Mouse (Mus musculus): ENCODE results near the gene Mixl1.

Mixl1 gene

DNA sequence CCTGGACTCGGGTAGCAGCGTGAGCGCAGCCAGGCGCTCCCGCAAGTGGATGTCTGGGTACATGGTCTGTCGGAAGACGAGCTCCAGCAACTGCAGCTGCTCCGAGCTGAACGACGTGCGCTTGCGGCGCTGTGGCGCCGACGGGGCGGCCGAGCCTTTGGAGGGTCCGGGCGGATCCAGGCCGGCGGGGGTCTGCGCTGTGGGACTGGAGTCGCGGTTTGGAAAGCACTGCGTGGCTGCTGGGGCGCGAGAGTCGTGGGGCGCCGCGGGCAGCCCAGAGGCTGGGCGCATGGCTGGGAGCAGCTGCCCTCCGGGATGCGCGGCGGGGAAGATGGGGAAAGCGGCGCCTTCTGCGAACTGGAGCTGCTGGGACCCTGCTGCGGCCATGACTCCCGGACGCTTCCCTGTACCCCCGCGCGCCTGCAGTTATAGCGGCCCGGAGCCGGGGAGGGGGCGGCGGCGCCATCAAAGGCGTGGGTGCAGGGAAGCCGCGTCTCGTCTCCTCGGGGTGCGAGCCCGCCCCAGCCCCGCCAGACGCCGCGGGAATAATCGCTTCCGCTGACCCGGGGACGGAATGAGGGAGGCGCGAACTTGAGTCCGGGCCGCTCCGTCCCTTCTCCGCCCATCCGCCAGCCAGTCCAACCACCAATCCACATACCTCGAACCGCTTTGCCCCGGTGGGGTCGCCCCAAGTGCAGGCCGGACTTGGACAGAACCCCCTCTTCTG is at the start of gene Mixl1:
Gene Mixl1 (minus strand): TSS at position 409 of the 727 bp plus-strand sequence.
- peak; percentile 17 for DNase-seq (ENCODE audit: low read depth, low spot score)

DNA sequence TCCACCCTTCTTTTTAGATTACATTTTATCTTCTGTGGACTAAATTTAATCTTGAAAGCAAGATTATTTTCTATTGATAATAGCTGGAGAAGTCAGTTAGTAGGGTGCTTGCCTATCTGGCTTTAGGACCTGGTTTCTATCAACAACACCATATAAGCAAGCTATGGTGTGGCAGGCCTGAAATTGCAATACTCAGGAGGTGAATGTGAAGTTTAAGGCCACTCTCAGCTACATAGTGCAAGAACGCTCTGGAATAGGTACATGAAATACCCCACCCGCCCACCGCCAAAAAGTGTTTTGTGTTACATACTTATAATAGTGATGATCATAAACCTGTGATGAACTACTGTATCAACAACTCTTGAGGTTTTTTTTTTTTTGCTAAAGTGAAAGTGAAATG is 32.4 kb upstream of the Mixl1 start:
- DNase-seq (ENCODE audit: low read depth, low spot score): no peak

DNA sequence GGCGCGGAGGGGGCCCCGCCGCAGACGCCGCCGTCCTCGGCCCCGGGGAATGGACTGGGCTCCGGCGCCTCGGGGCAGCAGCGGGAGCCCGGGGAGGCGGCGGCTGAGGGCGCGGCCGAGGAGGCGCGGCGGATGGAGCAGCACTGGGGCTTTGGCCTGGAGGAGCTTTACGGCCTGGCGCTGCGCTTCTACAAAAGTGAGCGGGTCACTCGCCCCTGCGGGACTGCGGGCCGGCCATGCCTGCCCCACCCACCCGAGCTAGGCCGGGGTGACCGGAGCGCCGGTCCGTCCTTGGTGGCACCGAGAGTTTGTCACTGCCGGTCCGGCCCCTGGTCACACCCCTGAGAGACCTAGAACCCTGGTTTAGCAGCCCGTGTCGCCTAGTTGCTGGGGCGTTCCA is 29.3 kb upstream of the Mixl1 start:
- DNase-seq (ENCODE audit: low read depth, low spot score): no peak

DNA sequence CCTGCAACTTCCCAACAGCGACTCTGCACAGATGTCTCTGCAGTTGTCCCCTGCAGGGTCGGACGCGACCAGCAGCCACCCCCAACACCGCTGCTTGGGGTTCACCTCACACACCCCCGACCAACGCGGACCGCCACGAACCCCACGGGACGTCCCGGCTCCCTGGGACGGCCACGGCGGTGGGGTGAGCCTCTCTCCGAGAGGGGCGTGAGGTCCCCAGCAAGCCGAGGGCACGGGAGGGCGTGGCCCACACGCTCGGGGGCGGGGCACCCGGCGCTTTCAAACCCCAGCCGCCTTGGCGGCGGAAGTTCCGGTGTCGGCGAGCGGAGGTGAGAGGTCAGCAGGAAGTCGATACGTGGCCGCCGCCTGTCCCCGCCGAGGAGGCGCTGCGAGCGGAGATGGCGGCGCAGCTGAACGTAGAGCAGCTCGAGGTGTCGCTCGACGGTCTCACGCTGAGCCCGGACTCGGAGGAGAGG is 28.9 kb upstream of the Mixl1 start, which contains the start of gene Acbd3:
Gene Acbd3 (plus strand): TSS at position 340 of the 476 bp plus-strand sequence.
- peak; percentile 93 for DNase-seq (ENCODE audit: low read depth, low spot score)

DNA sequence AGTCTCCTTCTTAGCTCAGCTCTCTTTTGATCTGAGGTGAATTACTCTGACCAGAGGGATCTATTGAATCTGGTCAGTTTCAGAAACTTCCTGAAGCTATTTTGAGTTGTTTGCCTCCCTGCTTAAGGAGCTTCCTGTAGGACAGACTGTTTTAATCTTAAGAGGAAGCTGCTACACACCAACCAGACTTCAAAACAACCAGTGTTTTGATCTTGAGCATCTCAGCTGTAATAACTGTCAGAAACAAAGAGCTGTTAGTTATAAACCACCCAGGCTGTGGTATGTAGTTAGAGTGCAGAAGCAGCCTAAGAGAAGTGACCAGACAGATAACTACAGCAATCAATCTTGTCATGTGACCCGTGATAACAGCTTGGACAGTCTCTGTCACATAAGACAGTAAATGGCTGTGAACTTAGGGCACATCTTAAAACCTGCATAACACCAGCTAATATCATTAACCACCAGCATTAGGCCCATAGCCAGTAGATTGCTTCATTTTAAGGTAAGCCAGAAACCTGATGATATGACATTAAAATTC is 26.9 kb upstream of the Mixl1 start:
- no peak for DNase-seq (ENCODE audit: low read depth, low spot score)

DNA sequence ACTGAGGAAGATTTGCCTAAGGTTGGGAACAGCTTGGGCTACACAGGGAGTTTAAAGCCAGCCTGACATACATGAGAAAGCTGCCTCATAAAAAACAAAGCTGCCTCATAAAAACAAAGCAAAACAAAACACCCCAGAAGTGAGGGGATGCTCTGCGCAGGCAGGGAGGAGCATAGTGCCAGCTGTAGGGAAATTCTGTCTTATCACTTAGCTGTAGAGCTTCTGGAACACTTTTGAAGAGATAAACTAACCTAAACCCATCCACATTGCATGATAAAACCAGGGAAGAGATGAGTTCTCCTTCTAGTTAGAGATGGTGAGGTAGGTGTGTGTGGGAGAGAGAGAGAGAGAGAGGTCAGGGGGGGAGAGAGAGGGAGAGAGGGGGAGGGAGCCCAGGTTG is 25.8 kb upstream of the Mixl1 start:
- no peak for DNase-seq (ENCODE audit: low read depth, low spot score)

DNA sequence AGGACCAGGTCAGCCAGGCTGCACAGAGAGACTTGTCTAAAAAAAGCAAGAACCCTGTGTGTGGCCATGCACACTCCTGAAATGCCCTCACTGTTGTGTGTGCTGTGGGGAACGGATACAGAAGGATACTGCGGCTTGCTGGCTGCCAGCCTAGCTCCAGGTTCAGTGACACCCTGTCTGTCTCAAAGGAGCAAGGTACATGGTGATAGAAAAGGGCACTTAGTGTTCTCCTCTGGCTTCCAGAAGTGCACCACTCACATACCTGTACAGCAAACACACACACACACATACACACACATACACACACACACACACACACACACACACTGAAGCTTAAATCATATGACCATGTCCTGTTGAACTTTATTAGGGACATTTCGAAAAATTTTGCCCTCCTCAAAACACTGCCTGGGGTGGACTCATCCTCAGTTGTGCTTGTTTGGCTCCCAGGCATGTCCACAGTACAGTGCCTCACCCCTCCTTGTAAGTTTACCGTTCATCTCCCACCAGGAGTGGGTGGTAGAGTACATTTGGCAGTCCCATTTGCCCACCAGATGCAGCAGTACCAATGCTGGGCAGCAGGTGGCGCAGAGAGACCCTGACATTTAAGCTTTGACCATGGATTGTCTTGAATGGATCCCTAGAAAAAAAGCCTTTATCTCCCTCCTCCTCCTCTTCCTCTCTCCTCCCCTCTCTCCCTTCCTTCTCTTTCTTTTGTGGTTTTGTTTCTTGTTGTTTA is 23.3 kb upstream of the Mixl1 start:
- peak; percentile 66 for DNase-seq (ENCODE audit: low read depth, low spot score)

DNA sequence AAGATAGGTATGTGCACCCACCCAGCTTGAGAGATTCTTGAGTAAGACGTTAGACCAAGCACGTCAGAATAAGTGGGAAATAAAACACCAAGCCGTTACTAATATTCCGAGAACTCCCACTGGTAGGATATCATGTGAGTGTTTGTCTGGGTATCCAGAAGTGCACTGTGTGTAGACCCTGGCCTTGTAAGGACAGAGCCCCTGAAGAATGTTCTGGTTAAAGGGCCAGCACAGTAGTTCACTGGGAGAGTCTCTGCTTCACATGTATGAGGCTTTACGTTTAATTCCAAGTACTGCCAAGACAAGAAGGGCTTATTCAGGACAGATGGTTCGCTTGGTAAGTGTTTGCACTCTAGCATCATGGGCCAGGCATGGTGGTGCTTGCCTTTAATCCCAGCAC is 22.6 kb upstream of the Mixl1 start:
- no peak for DNase-seq (ENCODE audit: low read depth, low spot score)

DNA sequence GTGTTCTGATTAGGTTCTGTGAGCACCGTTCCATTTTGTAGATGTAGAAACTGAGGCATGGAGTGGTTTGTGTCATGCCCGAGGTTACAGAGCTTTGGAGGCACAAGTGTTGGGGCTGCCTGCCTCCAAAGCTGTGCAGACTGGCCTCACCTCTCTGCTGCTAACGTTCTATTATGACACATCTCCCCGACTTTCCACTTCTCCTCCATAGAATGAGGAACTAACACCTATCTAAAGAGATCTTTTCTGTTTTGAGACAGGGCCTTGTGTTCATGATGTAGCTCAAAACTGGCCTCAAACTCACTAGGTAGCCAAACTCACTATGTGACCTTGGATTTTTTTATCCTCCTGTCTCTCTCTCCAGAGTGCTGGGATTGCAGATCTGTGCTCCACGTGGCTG is 21.9 kb upstream of the Mixl1 start:
- DNase-seq (ENCODE audit: low read depth, low spot score): no peak

DNA sequence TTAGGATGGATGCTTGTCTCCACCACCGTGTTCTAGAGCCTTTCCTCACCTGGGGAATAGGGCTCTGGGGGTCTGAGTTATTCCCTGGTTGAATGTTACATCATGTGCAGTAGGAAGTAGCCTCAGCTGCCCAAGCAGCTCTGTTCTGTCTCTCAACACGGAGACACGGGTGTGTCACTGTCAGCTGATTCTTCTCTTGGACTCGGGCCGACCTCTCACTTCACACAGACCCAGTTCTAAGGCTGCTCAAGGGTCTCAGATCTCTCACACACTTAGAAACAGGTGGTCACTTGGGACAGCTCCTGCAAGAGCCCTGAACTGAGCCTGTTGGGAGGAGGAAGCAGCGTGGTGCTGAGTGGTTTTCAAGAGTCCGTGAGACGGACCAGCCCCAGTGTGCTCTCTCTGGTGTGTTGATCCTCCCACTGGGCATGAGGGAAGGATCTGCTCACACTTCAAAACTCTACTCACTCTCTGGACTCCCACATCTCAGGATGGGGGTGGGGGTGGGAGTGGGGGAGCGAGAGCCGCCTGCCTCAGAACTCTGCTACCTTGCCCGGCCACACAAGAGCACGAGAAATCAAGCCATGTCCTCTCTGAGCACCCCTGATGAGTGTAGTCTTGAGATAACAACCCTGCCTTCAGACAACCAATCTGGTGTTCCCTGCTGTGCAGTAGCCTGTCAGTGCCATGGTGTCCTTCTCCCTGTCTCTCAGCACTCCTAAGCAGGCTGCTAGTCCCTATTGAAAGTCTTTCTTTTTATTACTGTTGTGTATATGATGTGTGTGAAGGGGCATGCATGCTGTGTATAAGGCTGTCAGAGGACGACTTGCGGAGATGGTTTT is 12.3 kb upstream of the Mixl1 start:
- no peak for DNase-seq (ENCODE audit: low read depth, low spot score)

DNA sequence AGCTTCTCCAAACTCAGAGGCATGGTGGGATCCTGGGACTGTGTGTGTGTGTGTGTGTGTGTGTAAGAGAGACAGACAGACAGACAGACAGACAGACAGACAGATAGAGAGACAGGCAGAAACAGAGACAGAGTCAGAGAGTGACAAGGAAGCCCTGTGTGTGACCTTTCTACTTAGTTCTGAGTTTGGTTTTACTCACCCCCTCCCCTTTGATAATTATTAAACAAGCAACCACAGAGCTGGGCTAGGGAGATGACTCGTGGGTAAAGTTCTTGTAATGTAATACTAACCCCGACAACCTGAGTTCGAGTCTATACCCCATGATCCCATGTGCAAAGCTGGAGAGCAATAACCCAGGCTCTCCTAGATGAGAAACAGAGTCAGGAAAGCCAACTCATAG is 11.0 kb upstream of the Mixl1 start:
- no peak for DNase-seq (ENCODE audit: low read depth, low spot score)

DNA sequence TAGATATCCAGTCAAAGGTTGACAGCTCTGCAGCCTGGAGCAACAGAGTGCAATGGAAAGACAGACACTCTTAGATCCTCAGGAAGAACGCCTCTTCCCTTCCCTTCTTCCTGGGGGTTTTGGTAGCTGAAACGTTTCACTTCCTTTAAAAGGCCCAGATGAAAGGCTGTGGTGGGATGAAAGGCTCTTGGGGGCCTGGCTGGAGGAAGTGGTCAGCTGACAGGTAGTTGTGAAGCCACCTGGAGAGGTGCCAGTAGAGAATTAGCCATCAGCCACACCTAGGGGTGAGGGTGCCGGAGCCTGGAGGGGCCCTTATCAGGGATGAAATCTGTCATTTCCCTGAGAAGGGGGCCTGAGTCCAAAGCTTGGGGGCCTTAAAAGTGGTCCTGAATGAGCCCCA is 10.5 kb upstream of the Mixl1 start:
- DNase-seq (ENCODE audit: low read depth, low spot score): no peak

DNA sequence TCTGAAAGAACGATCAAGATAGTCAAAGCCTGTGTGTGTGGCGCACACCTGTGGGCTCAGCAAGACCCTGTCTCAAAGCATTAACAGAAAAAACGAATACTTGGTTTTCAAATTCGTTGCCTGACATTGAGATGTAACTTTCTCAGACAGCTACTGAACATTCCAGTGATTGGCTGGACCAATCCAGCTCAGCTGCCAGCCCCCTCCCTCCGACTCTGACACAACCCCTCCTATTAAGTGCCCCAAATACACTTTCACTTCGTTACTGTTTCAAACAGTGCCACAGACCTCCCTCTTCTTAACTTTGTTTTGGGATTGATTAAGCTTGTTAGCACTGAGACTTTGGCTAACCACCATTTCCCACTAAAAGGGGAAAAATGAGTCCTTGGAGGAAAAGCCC is 6.6 kb upstream of the Mixl1 start:
- DNase-seq (ENCODE audit: low read depth, low spot score): no peak

DNA sequence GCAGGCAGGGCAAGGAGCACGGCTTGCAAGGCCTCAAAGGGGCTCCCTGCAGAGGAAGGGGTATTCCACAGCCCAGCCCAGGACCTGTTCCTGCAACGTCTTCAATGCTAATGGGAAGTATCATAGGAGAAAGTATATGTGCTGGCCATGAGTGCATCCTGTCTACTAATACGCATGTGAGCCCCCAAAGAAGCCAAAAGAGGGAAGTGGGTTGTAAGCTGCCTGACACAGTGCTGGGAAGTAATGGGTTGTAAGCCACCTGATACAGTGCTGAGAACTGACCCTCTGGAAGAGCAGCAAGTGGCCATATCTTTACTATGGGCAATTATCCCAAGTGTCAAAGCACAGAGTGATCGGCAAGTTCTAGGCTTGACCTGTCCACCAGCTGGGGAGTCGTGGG is 1.2 kb upstream of the Mixl1 start:
- DNase-seq (ENCODE audit: low read depth, low spot score): no peak

DNA sequence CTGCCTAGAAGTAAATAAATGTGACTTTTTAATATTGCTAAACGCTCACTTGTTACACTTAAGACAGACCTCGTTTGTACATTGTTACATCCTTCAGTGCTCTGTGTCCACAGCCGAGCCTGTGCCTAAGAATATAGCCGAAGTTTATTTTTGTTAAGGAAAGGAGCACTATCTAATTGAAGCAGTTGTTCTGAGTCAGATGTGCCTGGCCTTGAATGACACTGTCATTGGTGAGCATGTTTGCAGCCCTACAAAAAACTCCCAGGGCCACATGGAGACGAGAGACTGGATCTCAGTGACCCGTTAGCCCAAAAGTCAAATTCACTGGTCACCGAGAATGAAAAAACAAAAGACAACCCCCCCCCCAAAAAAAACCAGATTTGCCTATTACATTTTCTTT is 5.5 kb downstream of the Mixl1 start:
- DNase-seq (ENCODE audit: low read depth, low spot score): no peak
